Mouse (Mus musculus) hindbrain, embryonic 11.5 days (tissue): ENCODE measurements around the gene Pygo2. TPM values are rescaled to one million over a fixed set of nuclear protein-coding genes. Genes with fewer than 3 reads are reported as not detected.

ENCODE experiments used
- ATAC-seq: fragments of 200-750 bp; cut with Nextera tagmentation; 2 replicates; pipeline ENCODE4 v1.8.0; 2017; ENCODE audit warnings: mild to moderate bottlenecking, moderate TSS enrichment, moderate library complexity; ENCODE audit not compliant: low FRiP score
- DNase-seq: peaks from one replicate; pipeline ENCODE4 v3.0.0-alpha.2; 2015; ENCODE audit warnings: low spot score
- H3K27ac ChIP-seq: fragments of 300-500 bp; sonication (generic); 2 replicates; pipeline ENCODE4 v1.5.1; 2014; ENCODE audit warnings: mild to moderate bottlenecking, low read depth, low read length
- H3K27me3 ChIP-seq: fragments of 300-500 bp; sonication (generic); 2 replicates; pipeline ENCODE4 v1.6.1; 2014; ENCODE audit warnings: mild to moderate bottlenecking, low read length, moderate library complexity, mixed read lengths; ENCODE audit not compliant: control insufficient read depth, insufficient read depth
- H3K36me3 ChIP-seq: fragments of 300-500 bp; sonication (generic); 2 replicates; pipeline ENCODE4 v1.6.1; 2014; ENCODE audit warnings: mild to moderate bottlenecking, low read length, moderate library complexity, mixed read lengths; ENCODE audit not compliant: control insufficient read depth, insufficient read depth
- H3K4me1 ChIP-seq: fragments of 300-500 bp; sonication (generic); replicated peaks from 2 replicates; pipeline ENCODE4 v1.6.1; 2014; ENCODE audit warnings: low read length, mixed read lengths; ENCODE audit not compliant: control insufficient read depth, insufficient read depth
- H3K4me2 ChIP-seq: fragments of 300-500 bp; sonication (generic); replicated peaks from 2 replicates; pipeline ENCODE4 v1.6.1; 2014; ENCODE audit warnings: mild to moderate bottlenecking, low read depth, low read length
- H3K4me3 ChIP-seq: fragments of 300-500 bp; sonication (generic); 2 replicates; pipeline ENCODE4 v1.5.1; 2014; ENCODE audit warnings: low read depth, low read length
- H3K9ac ChIP-seq: fragments of 300-500 bp; sonication (generic); 2 replicates; pipeline ENCODE4 v1.6.1; 2014; ENCODE audit warnings: low read depth, low read length
- H3K9me3 ChIP-seq: fragments of 300-500 bp; sonication (generic); 2 replicates; pipeline ENCODE4 v1.6.1; 2016; ENCODE audit warnings: low read length; ENCODE audit not compliant: control insufficient read depth
- WGBS: fragments of 180-500 bp; shearing (Covaris S2); extraction: QIAGEN DNeasy Blood & Tissue Kit; methylation state at CpG from one replicate; pipeline ENCODE4 v1.1.7; 2014; 5-methylcytosine and 5-hydroxymethylcytosine counted together
- polyA plus RNA-seq: library from polyadenylated mRNA; unstranded; fragments of >200 nt; fragmentation: Nextera tagmentation; extraction: Ambion mirVana; gene quantifications from 2 replicates; pipeline ENCODE4 v1.2.1, GENCODE M21; 2014

The Pygo2 gene
- polyA plus RNA-seq, 1 experiment from 2014 or later: 45.0 TPM

DNA sequence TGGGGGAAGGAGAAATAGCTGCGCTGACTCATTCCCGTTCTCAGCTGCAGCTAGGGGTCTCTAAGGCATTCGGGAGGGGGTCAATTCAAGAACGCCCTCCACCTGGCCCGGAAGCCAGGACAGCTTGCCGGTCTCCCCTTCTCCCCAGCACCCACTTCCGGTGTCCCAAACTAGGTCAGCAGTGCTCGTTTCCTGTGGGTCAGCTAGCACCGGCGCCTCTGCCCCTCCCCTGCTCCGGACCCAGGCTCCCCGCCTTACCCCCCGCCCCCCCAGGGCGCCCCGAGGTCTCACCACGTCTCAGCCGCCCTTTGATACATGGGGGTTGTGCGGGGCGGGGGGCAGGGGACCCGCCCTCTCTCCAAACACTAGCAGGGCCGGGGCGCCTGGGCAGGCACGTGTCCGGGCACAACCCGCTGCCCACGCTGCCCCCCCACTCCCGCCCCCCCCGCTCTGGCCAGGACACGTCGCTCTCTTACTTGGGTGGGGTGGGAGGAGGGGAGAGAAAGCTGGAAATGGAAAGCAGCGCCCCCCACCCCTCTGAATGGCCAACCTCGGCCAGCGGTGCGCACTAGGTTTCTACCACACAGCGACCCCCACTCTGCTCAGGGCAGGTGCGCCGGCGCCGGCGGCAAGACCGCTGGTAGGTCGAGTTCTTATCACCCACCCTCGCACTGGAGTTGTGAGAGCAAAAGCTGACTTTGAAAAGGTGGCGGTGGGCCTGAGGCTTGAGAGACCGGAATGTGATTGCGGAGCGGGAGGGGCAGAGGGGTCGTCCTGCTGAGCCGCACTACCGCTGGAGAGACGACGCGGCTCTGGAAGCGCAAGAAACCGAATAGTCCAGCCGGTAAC, 38.1 kb upstream of the Pygo2 start:
- Histone ChIP-seq H3K4me2 (peak overlapping the region; percentile 97), H3K9ac (peak overlapping the region; percentile 55), H3K4me3 (peak overlapping the region; percentile 47), H3K4me1 (peaks cover 25% of the 10 kb centered on the region), H3K9me3 (no peaks in the 10 kb centered on the region), H3K36me3 (no peaks in the 10 kb centered on the region), H3K27ac (no peak overlapping the region), H3K27me3 (peaks cover 16% of the 10 kb centered on the region)
- under 1% methylated on average over 44 of the region's 56 CpGs for WGBS
- DNase-seq (peak; percentile 62), ATAC-seq (no peak)

DNA sequence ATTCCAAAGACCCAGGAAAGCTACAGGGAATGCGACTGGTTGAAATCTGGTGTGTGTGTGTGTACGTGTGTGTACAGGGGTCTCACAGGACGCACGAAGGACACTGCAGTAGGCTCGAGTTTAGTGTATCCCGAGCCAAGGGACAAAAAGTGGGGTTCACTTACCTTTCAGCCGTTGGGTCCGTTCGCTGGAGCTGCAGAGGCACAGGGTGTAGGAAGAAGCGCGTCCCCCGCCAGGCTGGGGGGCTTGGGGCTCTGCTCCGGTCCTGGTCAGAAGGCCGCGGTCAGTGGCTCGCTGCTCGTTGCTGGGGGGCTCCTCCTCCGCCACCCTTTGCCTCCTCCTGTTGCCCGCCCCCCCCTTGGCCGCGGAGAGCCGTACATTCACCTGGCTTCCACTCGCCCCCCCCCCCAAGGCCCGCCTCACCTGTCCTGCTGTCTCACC, 37.1 kb upstream of the Pygo2 start:
- H3K9ac ChIP-seq: peak overlapping the region; percentile 36; the same call in 1 of the 2 replicates
- peaks cover 25% of the 10 kb centered on the region for H3K4me1 ChIP-seq
- ATAC-seq (no peak), DNase-seq (peak; percentile 43)
- WGBS: 0% methylated on average over 16 of the region's 24 CpGs
- H3K4me3 ChIP-seq: peak overlapping the region; percentile 47
- H3K36me3 ChIP-seq: no peaks in the 10 kb centered on the region
- peaks cover 16% of the 10 kb centered on the region for H3K27me3 ChIP-seq
- no peak overlapping the region for H3K27ac ChIP-seq
- no peaks in the 10 kb centered on the region for H3K9me3 ChIP-seq
- H3K4me2 ChIP-seq: peak overlapping the region; percentile 97

DNA sequence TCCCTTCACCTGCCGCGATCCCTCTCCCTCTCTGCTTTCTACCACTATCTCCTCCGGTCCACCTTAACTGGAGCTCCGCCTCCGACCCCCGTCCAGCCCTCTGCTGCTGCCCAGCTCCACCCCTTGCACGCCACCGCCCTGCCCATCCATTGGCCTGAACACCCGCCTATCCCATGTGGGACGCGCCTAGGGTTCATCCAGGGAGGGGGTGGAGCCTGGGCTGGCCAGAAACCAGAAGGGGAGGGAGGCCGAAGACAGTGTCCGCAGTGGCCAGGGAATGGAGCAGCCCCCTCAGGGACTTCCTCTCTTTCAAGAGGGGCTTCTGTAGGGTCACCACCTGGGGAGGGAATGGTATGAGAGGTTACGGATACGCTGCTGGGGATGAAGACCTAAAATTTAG, 36.4 kb upstream of the Pygo2 start:
- ATAC-seq (peak; percentile 94), DNase-seq (peak; percentile 94)
- Histone ChIP-seq H3K9ac (peak overlapping the region; percentile 55), H3K27me3 (peaks cover 16% of the 10 kb centered on the region), H3K4me2 (peak overlapping the region; percentile 97), H3K4me3 (peak overlapping the region; percentile 47), H3K27ac (peak overlapping the region; percentile 77), H3K36me3 (no peaks in the 10 kb centered on the region), H3K9me3 (no peaks in the 10 kb centered on the region), H3K4me1 (peaks cover 25% of the 10 kb centered on the region)
- WGBS: under 1% methylated on average over 15 of the region's 15 CpGs

DNA sequence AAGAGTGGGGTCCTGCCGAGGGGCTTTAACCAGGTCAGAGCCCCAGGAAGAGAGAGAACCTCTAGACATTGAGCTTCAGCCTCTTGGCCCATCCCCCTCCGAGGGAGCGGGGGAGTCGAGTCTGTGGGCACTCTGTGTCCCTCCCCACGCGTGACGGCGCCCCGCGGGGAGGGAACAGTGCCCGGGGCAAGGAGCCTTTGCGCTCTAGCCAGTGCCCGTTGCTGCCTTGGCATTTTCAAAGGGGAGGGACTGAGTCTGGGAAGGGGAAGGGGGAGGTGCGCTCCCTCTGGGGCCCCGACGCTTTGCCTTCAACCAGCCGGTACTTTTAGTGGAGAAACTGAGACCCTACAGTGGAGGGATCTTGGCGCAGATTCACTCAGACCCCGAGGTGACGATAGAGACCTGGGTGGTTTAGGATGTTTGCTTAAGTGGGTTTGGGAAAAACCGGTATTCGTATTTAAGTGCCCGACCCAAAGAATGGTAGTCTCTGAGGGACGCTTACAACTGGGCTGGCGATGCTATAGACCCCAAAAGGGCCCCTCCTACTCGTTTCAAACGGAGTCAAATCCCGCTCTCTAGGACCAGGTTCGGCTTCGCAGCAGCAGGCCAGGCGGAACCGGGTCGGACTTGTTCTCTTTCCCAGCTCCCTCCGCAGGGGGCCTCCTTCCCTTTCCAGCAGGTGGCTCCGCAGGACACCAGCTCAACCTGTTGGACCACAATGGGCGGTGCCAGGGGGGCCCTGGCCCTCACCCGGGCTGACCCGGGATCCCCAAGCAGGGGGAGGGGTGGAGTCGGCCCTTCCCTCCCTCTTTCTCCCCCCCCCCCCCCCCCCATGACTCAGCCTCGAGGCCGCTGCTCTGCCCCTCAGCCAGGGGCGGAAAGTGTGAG, 35.8 kb upstream of the Pygo2 start, which contains the start of gene Zbtb7b:
Gene Zbtb7b (minus strand): TSS at position 771 of the 888 bp plus-strand sequence.
- WGBS: under 1% methylated on average over 41 of the region's 42 CpGs
- no peaks in the 10 kb centered on the region for H3K9me3 ChIP-seq
- peaks cover 16% of the 10 kb centered on the region for H3K27me3 ChIP-seq
- H3K36me3 ChIP-seq: no peaks in the 10 kb centered on the region
- H3K4me3 ChIP-seq: peak within 1 kb of the TSS; percentile 46
- DNase-seq (peak; percentile 76), ATAC-seq (peak; percentile 66)
- peak within 1 kb of the TSS; percentile 77 for H3K27ac ChIP-seq
- H3K9ac ChIP-seq: peak within 1 kb of the TSS; percentile 55
- peaks cover 25% of the 10 kb centered on the region for H3K4me1 ChIP-seq
- peak within 1 kb of the TSS; percentile 95 for H3K4me2 ChIP-seq

DNA sequence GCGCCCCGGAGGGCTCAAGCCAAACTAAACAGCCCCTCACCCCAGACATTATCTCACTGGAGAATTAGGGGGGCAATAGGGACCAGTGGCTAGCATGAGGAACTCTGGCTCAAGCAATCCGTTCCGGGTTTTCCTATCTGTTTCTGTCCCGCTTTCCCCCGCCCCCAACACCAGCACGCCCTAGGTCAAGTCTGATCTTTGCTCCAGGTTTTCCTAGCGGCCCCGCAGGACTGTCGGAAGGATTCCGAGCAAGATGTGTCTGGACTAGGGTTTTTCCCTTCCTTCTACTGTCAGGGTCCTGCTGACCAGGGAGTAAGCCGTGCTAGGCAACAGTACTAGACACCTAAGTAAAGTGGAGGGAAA, 35.1 kb upstream of the Pygo2 start:
- H3K9ac ChIP-seq: no peak overlapping the region
- peaks cover 25% of the 10 kb centered on the region for H3K4me1 ChIP-seq
- H3K36me3 ChIP-seq: no peaks in the 10 kb centered on the region
- H3K27ac ChIP-seq: no peak overlapping the region
- no peaks in the 10 kb centered on the region for H3K9me3 ChIP-seq
- WGBS: under 1% methylated on average over 12 of the region's 12 CpGs
- H3K4me3 ChIP-seq: peak overlapping the region; percentile 46
- H3K4me2 ChIP-seq: peak overlapping the region; percentile 95
- H3K27me3 ChIP-seq: peaks cover 16% of the 10 kb centered on the region
- ATAC-seq (peak; percentile 9; the same call in 1 of the 2 replicates), DNase-seq (peak; percentile 86)

DNA sequence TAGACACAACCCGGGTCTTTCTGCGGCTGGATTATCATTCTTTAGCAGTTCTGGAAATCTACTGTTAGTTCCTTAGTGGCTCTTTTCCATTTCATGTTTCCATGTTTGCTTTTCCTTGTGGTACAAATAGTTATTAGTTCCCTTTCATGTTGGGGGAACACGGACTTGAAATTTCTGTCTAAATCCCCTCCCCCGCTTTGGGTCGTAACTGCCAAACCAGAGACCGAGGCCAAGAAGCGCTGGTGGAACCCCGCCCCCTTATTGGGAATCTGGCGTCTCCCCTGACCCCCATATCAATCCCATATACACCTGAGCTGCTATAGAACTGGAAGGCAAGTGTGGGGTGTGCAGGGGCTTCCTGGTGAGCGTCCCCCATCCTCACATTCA, 34.6 kb upstream of the Pygo2 start:
- peaks cover 16% of the 10 kb centered on the region for H3K27me3 ChIP-seq
- H3K27ac ChIP-seq: no peak overlapping the region
- ATAC-seq: no peak
- peak overlapping the region; percentile 95 for H3K4me2 ChIP-seq
- no peaks in the 10 kb centered on the region for H3K9me3 ChIP-seq
- H3K36me3 ChIP-seq: no peaks in the 10 kb centered on the region
- DNase-seq: no peak
- H3K4me3 ChIP-seq: peak overlapping the region; percentile 46; the same call in 1 of the 2 replicates
- 2% methylated on average over 10 of the region's 10 CpGs for WGBS
- peaks cover 25% of the 10 kb centered on the region for H3K4me1 ChIP-seq
- H3K9ac ChIP-seq: no peak overlapping the region

DNA sequence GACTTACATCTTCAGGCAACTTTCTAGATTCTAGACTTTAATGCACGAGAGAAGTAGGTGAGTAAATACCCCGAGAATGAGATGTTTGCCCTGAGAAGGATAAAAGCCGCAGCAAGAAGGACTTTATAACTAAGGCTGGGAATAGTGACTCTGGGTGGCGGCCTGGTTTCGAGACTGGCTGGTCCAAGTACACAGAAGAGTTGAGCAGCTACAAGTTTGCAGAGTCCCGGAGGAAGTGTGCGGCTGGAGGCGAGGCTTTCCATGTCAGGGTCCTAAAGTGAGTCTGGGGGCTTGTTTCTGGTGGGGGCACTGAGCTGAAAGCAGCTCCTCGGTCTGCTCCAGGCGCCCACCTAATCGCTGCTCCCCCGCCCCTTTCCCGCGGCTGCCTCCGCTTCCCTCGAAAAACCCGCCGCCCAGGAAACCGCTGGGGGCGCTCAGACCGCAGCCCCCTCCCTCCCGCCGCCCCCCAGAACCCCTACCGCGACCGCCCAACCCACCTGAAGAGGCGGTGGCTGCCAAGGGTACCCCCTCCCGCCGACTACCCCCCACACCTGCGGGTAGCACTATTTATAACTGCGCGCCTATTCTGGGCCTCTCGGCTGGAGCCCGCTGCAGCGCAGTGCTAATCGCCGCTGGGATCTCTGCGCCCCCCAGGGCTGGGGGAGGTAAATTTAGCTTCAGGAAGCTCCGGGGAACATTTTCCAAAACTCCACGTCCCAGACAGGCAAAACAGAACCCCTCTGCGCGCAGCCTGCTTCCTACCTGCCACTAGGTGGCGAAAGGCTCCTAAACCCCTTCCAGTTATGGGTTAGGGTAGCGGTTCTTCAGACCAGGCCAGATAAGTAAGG, 34.0 kb upstream of the Pygo2 start:
- WGBS: under 1% methylated on average over 38 of the region's 44 CpGs

DNA sequence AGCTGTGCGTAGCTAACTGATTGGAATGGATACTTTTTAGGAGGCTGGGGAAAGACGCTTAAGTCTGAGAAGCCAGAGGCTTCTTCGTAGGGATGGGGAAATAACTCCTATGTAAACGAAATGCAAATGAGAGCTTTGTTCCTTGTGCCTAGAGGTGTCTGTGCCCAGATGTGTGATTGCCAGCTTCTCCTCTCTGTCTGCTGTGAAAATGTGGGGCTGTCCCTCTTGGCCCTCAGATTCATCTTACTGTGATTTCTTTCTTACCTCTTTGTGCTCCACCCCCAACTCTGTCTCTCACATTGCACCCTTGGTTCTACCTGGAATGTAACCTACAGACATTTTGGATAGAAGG, 33.4 kb upstream of the Pygo2 start:
- Histone ChIP-seq H3K9ac (no peak overlapping the region), H3K27ac (no peak overlapping the region), H3K4me3 (peak overlapping the region; percentile 36), H3K9me3 (no peaks in the 10 kb centered on the region), H3K4me2 (peak overlapping the region; percentile 94; the same call in 1 of the 2 replicates), H3K27me3 (peaks cover 16% of the 10 kb centered on the region), H3K36me3 (no peaks in the 10 kb centered on the region), H3K4me1 (peaks cover 15% of the 10 kb centered on the region)
- ATAC-seq (no peak), DNase-seq (no peak)
- 2% methylated on average over 4 of the region's 4 CpGs for WGBS

More for the DNA sequence above, 34.0 kb upstream of the Pygo2 start:
- Histone ChIP-seq H3K4me3 (peak overlapping the region; percentile 36), H3K9ac (peak overlapping the region; percentile 35; the same call in 1 of the 2 replicates), H3K9me3 (no peaks in the 10 kb centered on the region), H3K36me3 (no peaks in the 10 kb centered on the region), H3K27ac (no peak overlapping the region), H3K27me3 (peaks cover 16% of the 10 kb centered on the region), H3K4me2 (peak overlapping the region; percentile 95), H3K4me1 (peaks cover 21% of the 10 kb centered on the region)
- no peak for ATAC-seq
- DNase-seq: peak; percentile 83
